Comparison of ENCODE assay signal across 12 mouse cellular contexts in the genomic region with DNA sequence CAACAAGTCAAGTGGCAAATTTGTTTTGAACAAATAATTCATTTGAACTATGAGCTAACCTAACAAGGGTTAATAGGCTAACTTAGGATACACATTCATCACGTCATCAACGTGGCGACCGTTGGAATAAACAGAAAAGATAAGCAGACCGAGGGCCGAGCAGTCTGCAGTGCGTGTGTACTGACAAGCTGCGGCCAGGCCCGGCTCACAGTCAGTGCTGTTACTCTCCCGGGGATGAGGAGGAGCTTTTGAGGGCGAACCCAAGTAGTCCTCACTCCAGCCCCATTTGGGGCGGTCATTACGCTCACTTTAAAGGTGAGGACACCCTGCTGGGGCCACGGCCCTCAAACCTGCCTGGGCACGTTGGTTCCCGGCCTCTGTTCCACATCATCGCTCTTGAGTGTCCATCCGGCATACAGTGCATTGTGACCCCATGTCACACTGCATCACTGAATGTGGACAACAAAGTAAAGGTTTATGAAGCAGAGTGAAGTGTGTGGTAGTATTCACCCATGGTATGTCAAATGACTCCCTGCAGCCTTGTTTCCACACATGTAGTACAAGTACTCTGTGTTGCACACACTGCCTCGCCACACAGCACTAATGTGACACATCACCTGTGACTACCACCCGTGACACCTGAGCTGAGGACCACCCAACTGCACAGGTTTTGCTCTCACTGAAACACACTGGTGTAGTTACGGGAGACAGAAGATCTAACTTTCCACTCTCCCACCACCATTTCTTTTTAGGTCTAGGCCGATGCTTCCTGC.
DNase-seq lines count a peak whose midpoint lies in the region; ATAC-seq and TF ChIP-seq lines count a peak whose summit lies in the region.
"Had no signal": no experiment of that assay in that cellular context is flagged by ENCODE, and none has a peak within 500 bp of the region (broad histone marks: within the 10 kb centered on the region; RNA-seq: fewer than 3 reads in every experiment).

No protein-coding gene starts in this region.

- H3K4me3 ChIP-seq in heart, adult 2 months = no peak overlapping the region
- H3K4me3 ChIP-seq in kidney, embryonic 16.5 days (ENCODE audit: low read length) = no peak overlapping the region
- H3K4me3 ChIP-seq in hindbrain, embryonic 13.5 days = no peak overlapping the region
- H3K4me3 ChIP-seq: hindbrain, embryonic 15.5 days had no signal

- H3K4me2 ChIP-seq in kidney, embryonic 16.5 days (replicated peaks; ENCODE audit: low read depth, low read length) = 0 out of 2 replicates have a peak overlapping the region, but pooled peaks have one; percentile 6
- H3K4me2 ChIP-seq in hindbrain, embryonic 13.5 days = no peak overlapping the region
- H3K4me2 ChIP-seq: hindbrain, embryonic 15.5 days had no signal

- DNase-seq in heart, adult 11 months = peak; percentile 59
- no peak for DNase-seq in heart, adult 2 months
- no peak for DNase-seq in kidney, adult 18-20 months
- peak; percentile 38 for DNase-seq in retina, embryonic 14.5 days (ENCODE audit: low spot score)
- DNase-seq in natural killer cell, adult 2 months (ENCODE audit: low spot score in 2 of 2) = no peak
- DNase-seq: adrenal gland, adult 2 months; cerebellum, adult 11 months had no signal

- no peak overlapping the region for H3K27ac ChIP-seq in heart, adult 2 months
- H3K27ac ChIP-seq in kidney, embryonic 16.5 days (ENCODE audit: low read length) = no peak overlapping the region; the same call in 1 of the 2 replicates
- H3K27ac ChIP-seq in hindbrain, embryonic 13.5 days = no peak overlapping the region
- H3K27ac ChIP-seq: hindbrain, embryonic 15.5 days had no signal

- no peaks in the 10 kb centered on the region for H3K27me3 ChIP-seq in heart, adult 2 months (ENCODE audit: control insufficient read depth, insufficient read depth, low read length)
- H3K27me3 ChIP-seq in kidney, embryonic 16.5 days (ENCODE audit: insufficient read depth, low read length) = no peaks in the 10 kb centered on the region
- H3K27me3 ChIP-seq in hindbrain, embryonic 13.5 days = no peaks in the 10 kb centered on the region
- H3K27me3 ChIP-seq: hindbrain, embryonic 15.5 days had no signal

- 55% methylated on average over 22 of the region's 22 CpGs for WGBS in heart, adult 2 months
- WGBS in kidney, embryonic 16.5 days = 39% methylated on average over 22 of the region's 22 CpGs
- WGBS in hindbrain, embryonic 13.5 days = 44% methylated on average over 22 of the region's 22 CpGs

- intact Hi-C loops in heart, adult 2 months (cut with DNase I) = no loop called here

- H3K36me3 ChIP-seq in heart, adult 2 months (ENCODE audit: control insufficient read depth, insufficient read depth, low read length) = no peaks in the 10 kb centered on the region
- H3K36me3 ChIP-seq in kidney, embryonic 16.5 days (ENCODE audit: insufficient read depth, low read length) = no peaks in the 10 kb centered on the region
- H3K36me3 ChIP-seq in hindbrain, embryonic 13.5 days = no peaks in the 10 kb centered on the region
- H3K36me3 ChIP-seq: hindbrain, embryonic 15.5 days had no signal

- no peak overlapping the region for H3K9ac ChIP-seq in heart, adult 2 months (ENCODE audit: low read depth, low read length)
- H3K9ac ChIP-seq in kidney, embryonic 16.5 days (replicated peaks; ENCODE audit: low read length) = no peak overlapping the region
- no peak overlapping the region for H3K9ac ChIP-seq in hindbrain, embryonic 13.5 days
- H3K9ac ChIP-seq: hindbrain, embryonic 15.5 days had no signal

- TF ChIP-seq CTCF in heart, adult 2 months (IDR thresholded peaks at IDR 0.05) = no peak

- no peaks in the 10 kb centered on the region for H3K4me1 ChIP-seq in heart, adult 2 months (ENCODE audit: control insufficient read depth, insufficient read depth, low read length)
- peaks cover 6% of the 10 kb centered on the region; the same call in 1 of the 2 replicates for H3K4me1 ChIP-seq in kidney, embryonic 16.5 days (ENCODE audit: insufficient read depth, low read length)
- H3K4me1 ChIP-seq in hindbrain, embryonic 13.5 days (replicated peaks) = peaks cover 15% of the 10 kb centered on the region

- H3K79me2 ChIP-seq in heart, adult 2 months (replicated peaks; ENCODE audit: control insufficient read depth, insufficient read depth, low read length) = no peaks in the 10 kb centered on the region

- H3K9me3 ChIP-seq in kidney, embryonic 16.5 days (ENCODE audit: low read length) = no peaks in the 10 kb centered on the region
- no peaks in the 10 kb centered on the region for H3K9me3 ChIP-seq in hindbrain, embryonic 13.5 days
- H3K9me3 ChIP-seq: hindbrain, embryonic 15.5 days had no signal

- no peak for TF ChIP-seq POLR2A in heart, adult 2 months (IDR thresholded peaks at IDR 0.05; ENCODE audit: insufficient read depth, low read depth, low read length)

- ATAC-seq in kidney, embryonic 16.5 days (ENCODE audit: low FRiP score, low TSS enrichment) = peak; percentile 61
- ATAC-seq in erythroid progenitor cell, adult 5-6 weeks (replicated peaks; ENCODE audit: low FRiP score, poor library complexity, severe bottlenecking) = peak; percentile 77
- ATAC-seq in hindbrain, embryonic 13.5 days (ENCODE audit: low FRiP score) = no peak
- ATAC-seq: lung, postnatal 0 days had no signal

- no peak for TF ChIP-seq EP300 in heart, adult 2 months (IDR thresholded peaks at IDR 0.05; ENCODE audit: insufficient read depth, low read depth, low read length)

Comparison
In these comparisons a context has a peak if more than half of its experiments do, and no peak if none do; other contexts are left out.
1. DNase-seq: peak in heart, adult 11 months (single experiment) and retina, embryonic 14.5 days (single experiment); none in heart, adult 2 months (0 of 2), kidney, adult 18-20 months (single experiment) and natural killer cell, adult 2 months (0 of 2).